Mouse (Mus musculus): Measurements from ENCODE around the gene Shroom2. TPM values are rescaled to one million over a fixed set of nuclear protein-coding genes. Genes with fewer than 3 reads are reported as not detected.
"Not testable (repeated sequence)": the region's sequence is repeated elsewhere in the genome, so short reads cannot be mapped to it uniquely, and the experiment has no call there.

Shroom2 gene
- polyA plus RNA-seq, 1 experiment from 2014 or later, result 7.3 TPM

- H3K4me2 ChIP-seq, result no peak overlapping the region
- no peak for ATAC-seq (replicated peaks; ENCODE audit: insufficient number of reproducible peaks, low FRiP score, low TSS enrichment)
- no peak overlapping the region for H3K9ac ChIP-seq (ENCODE audit: low read depth, low read length)
- no peaks in the 10 kb centered on the region for H3K36me3 ChIP-seq (ENCODE audit: control insufficient read depth, insufficient read depth, low read length)
- no peaks in the 10 kb centered on the region for H3K4me1 ChIP-seq (ENCODE audit: control insufficient read depth, insufficient read depth, low read length)
- no peak overlapping the region for H3K4me3 ChIP-seq (ENCODE audit: low read depth, low read length)
- H3K27ac ChIP-seq (ENCODE audit: low read depth, low read length), result no peak overlapping the region
- H3K9me3 ChIP-seq (replicated peaks; ENCODE audit: control insufficient read depth, low read length), result no peaks in the 10 kb centered on the region
- H3K27me3 ChIP-seq (ENCODE audit: control insufficient read depth, insufficient read depth, low read length), result peaks cover 2% of the 10 kb centered on the region; the same call in 1 of the 2 replicates
Observed at GRCm38 (mm10) chrX:152735283-152735682, 34.0 kb downstream of the Shroom2 start.

- Histone ChIP-seq H3K36me3 (ENCODE audit: control insufficient read depth, insufficient read depth, low read length) (no peaks in the 10 kb centered on the region), H3K4me2 (no peak overlapping the region), H3K27ac (ENCODE audit: low read depth, low read length) (no peak overlapping the region), H3K9ac (ENCODE audit: low read depth, low read length) (no peak overlapping the region), H3K4me1 (ENCODE audit: control insufficient read depth, insufficient read depth, low read length) (no peaks in the 10 kb centered on the region), H3K27me3 (ENCODE audit: control insufficient read depth, insufficient read depth, low read length) (no peaks in the 10 kb centered on the region), H3K4me3 (ENCODE audit: low read depth, low read length) (no peak overlapping the region), H3K9me3 (replicated peaks; ENCODE audit: control insufficient read depth, low read length) (no peaks in the 10 kb centered on the region)
- ATAC-seq (replicated peaks; ENCODE audit: insufficient number of reproducible peaks, low FRiP score, low TSS enrichment), result no peak
Observed at GRCm38 (mm10) chrX:152716693-152717092, 52.6 kb downstream of the Shroom2 start.

GRCm38 (mm10) chrX:152710715-152711114, 58.5 kb downstream of the Shroom2 start:
- WGBS (ENCODE audit: insufficient replicate concordance), result 51% methylated on average over 2 of the region's 2 CpGs
- H3K36me3 ChIP-seq (ENCODE audit: control insufficient read depth, insufficient read depth, low read length); H3K9me3 ChIP-seq (replicated peaks; ENCODE audit: control insufficient read depth, low read length); H3K4me2 ChIP-seq; H3K9ac ChIP-seq (ENCODE audit: low read depth, low read length); H3K4me3 ChIP-seq (ENCODE audit: low read depth, low read length); H3K4me1 ChIP-seq (ENCODE audit: control insufficient read depth, insufficient read depth, low read length); H3K27me3 ChIP-seq (ENCODE audit: control insufficient read depth, insufficient read depth, low read length); ATAC-seq (replicated peaks; ENCODE audit: insufficient number of reproducible peaks, low FRiP score, low TSS enrichment); H3K27ac ChIP-seq (ENCODE audit: low read depth, low read length): not testable (repeated sequence)

- Histone ChIP-seq H3K27me3 (ENCODE audit: control insufficient read depth, insufficient read depth, low read length) (no peaks in the 10 kb centered on the region), H3K4me2 (no peak overlapping the region), H3K9me3 (replicated peaks; ENCODE audit: control insufficient read depth, low read length) (no peaks in the 10 kb centered on the region), H3K4me3 (ENCODE audit: low read depth, low read length) (no peak overlapping the region), H3K4me1 (ENCODE audit: control insufficient read depth, insufficient read depth, low read length) (no peaks in the 10 kb centered on the region), H3K27ac (ENCODE audit: low read depth, low read length) (no peak overlapping the region), H3K9ac (ENCODE audit: low read depth, low read length) (no peak overlapping the region), H3K36me3 (ENCODE audit: control insufficient read depth, insufficient read depth, low read length) (no peaks in the 10 kb centered on the region)
- ATAC-seq (replicated peaks; ENCODE audit: insufficient number of reproducible peaks, low FRiP score, low TSS enrichment), result no peak
- WGBS (ENCODE audit: insufficient replicate concordance), result 49% methylated on average over 4 of the region's 4 CpGs
Observed at GRCm38 (mm10) chrX:152708359-152708758, 60.9 kb downstream of the Shroom2 start.

GRCm38 (mm10) chrX:152705397-152705796, 63.9 kb downstream of the Shroom2 start:
- no peaks in the 10 kb centered on the region for H3K9me3 ChIP-seq (replicated peaks; ENCODE audit: control insufficient read depth, low read length)
- H3K4me3 ChIP-seq (ENCODE audit: low read depth, low read length), result no peak overlapping the region
- no peak for ATAC-seq (replicated peaks; ENCODE audit: insufficient number of reproducible peaks, low FRiP score, low TSS enrichment)
- no peaks in the 10 kb centered on the region for H3K4me1 ChIP-seq (ENCODE audit: control insufficient read depth, insufficient read depth, low read length)
- H3K9ac ChIP-seq (ENCODE audit: low read depth, low read length), result no peak overlapping the region
- H3K36me3 ChIP-seq (ENCODE audit: control insufficient read depth, insufficient read depth, low read length), result no peaks in the 10 kb centered on the region
- 22% methylated on average over 3 of the region's 3 CpGs for WGBS (ENCODE audit: insufficient replicate concordance)
- H3K4me2 ChIP-seq, result no peak overlapping the region
- no peak overlapping the region for H3K27ac ChIP-seq (ENCODE audit: low read depth, low read length)
- no peaks in the 10 kb centered on the region for H3K27me3 ChIP-seq (ENCODE audit: control insufficient read depth, insufficient read depth, low read length)

GRCm38 (mm10) chrX:152703624-152704023, 65.6 kb downstream of the Shroom2 start:
- 21% methylated on average over 1 of the region's 1 CpGs for WGBS (ENCODE audit: insufficient replicate concordance)
- Histone ChIP-seq H3K9me3 (replicated peaks; ENCODE audit: control insufficient read depth, low read length) (no peaks in the 10 kb centered on the region), H3K4me1 (ENCODE audit: control insufficient read depth, insufficient read depth, low read length) (no peaks in the 10 kb centered on the region), H3K27me3 (ENCODE audit: control insufficient read depth, insufficient read depth, low read length) (no peaks in the 10 kb centered on the region), H3K36me3 (ENCODE audit: control insufficient read depth, insufficient read depth, low read length) (no peaks in the 10 kb centered on the region), H3K4me2 (no peak overlapping the region), H3K9ac (ENCODE audit: low read depth, low read length) (no peak overlapping the region), H3K27ac (ENCODE audit: low read depth, low read length) (no peak overlapping the region), H3K4me3 (ENCODE audit: low read depth, low read length) (no peak overlapping the region)
- no peak for ATAC-seq (replicated peaks; ENCODE audit: insufficient number of reproducible peaks, low FRiP score, low TSS enrichment)

GRCm38 (mm10) chrX:152701679-152702078, 67.6 kb downstream of the Shroom2 start:
- Histone ChIP-seq H3K9ac (ENCODE audit: low read depth, low read length) (no peak overlapping the region), H3K27ac (ENCODE audit: low read depth, low read length) (no peak overlapping the region), H3K4me2 (no peak overlapping the region), H3K36me3 (ENCODE audit: control insufficient read depth, insufficient read depth, low read length) (no peaks in the 10 kb centered on the region), H3K4me1 (ENCODE audit: control insufficient read depth, insufficient read depth, low read length) (no peaks in the 10 kb centered on the region), H3K4me3 (ENCODE audit: low read depth, low read length) (no peak overlapping the region), H3K9me3 (replicated peaks; ENCODE audit: control insufficient read depth, low read length) (no peaks in the 10 kb centered on the region), H3K27me3 (ENCODE audit: control insufficient read depth, insufficient read depth, low read length) (no peaks in the 10 kb centered on the region)
- no peak for ATAC-seq (replicated peaks; ENCODE audit: insufficient number of reproducible peaks, low FRiP score, low TSS enrichment)
- WGBS (ENCODE audit: insufficient replicate concordance), result 52% methylated on average over 3 of the region's 3 CpGs

- Histone ChIP-seq H3K4me2 (no peak overlapping the region), H3K9ac (ENCODE audit: low read depth, low read length) (no peak overlapping the region), H3K4me1 (ENCODE audit: control insufficient read depth, insufficient read depth, low read length) (no peaks in the 10 kb centered on the region; the same call in 1 of the 2 replicates), H3K9me3 (replicated peaks; ENCODE audit: control insufficient read depth, low read length) (no peaks in the 10 kb centered on the region), H3K4me3 (ENCODE audit: low read depth, low read length) (no peak overlapping the region), H3K36me3 (ENCODE audit: control insufficient read depth, insufficient read depth, low read length) (no peaks in the 10 kb centered on the region), H3K27ac (ENCODE audit: low read depth, low read length) (no peak overlapping the region), H3K27me3 (ENCODE audit: control insufficient read depth, insufficient read depth, low read length) (no peaks in the 10 kb centered on the region)
- no peak for ATAC-seq (replicated peaks; ENCODE audit: insufficient number of reproducible peaks, low FRiP score, low TSS enrichment)
- WGBS (ENCODE audit: insufficient replicate concordance), result 57% methylated on average over 2 of the region's 2 CpGs
Observed at GRCm38 (mm10) chrX:152690788-152691291, 78.4 kb downstream of the Shroom2 start.

GRCm38 (mm10) chrX:152679190-152679814, 90.0 kb downstream of the Shroom2 start:
- H3K36me3 ChIP-seq (ENCODE audit: control insufficient read depth, insufficient read depth, low read length), result no peaks in the 10 kb centered on the region
- no peaks in the 10 kb centered on the region for H3K9me3 ChIP-seq (replicated peaks; ENCODE audit: control insufficient read depth, low read length)
- no peak overlapping the region for H3K4me3 ChIP-seq (ENCODE audit: low read depth, low read length)
- H3K9ac ChIP-seq (ENCODE audit: low read depth, low read length), result no peak overlapping the region
- no peaks in the 10 kb centered on the region for H3K27me3 ChIP-seq (ENCODE audit: control insufficient read depth, insufficient read depth, low read length)
- H3K4me2 ChIP-seq, result no peak overlapping the region
- H3K4me1 ChIP-seq (ENCODE audit: control insufficient read depth, insufficient read depth, low read length), result 0 out of 2 replicates have a peak, but pooled peaks cover 5% of the 10 kb centered on the region
- no peak overlapping the region for H3K27ac ChIP-seq (ENCODE audit: low read depth, low read length)
- ATAC-seq (replicated peaks; ENCODE audit: insufficient number of reproducible peaks, low FRiP score, low TSS enrichment), result no peak
- 52% methylated on average over 2 of the region's 2 CpGs for WGBS (ENCODE audit: insufficient replicate concordance)

All from heart, embryonic 11.5 days (tissue).